Mouse (Mus musculus) layer of hippocampus, adult 11-12 months (tissue): ENCODE results near the gene Acpp.

Experiments used
- DNase-seq: peaks from one replicate; pipeline ENCODE4 v3.0.0; 2022; ENCODE audit warnings: low spot score

The Acpp gene

DNA sequence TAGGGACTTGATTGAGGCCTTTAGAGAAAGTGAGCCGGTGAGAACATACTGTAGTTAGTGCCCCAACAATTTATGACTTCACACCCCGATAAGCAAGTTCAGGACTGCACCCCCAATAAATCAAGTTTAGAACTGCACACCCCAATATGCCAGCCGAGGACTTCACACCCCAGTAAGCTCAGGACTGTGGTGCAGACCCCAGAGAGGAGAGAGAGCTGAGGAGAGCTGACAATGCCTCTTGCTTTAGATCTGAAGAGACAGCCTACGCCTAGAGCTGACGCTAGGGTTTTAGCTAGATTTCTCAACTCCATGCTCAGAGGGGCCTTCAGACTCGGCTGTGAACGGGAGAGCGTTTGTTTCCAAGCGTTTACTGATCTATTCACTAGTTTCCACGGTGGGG lies 32.7 kb downstream of the Acpp start:
- DNase-seq: no peak

DNA sequence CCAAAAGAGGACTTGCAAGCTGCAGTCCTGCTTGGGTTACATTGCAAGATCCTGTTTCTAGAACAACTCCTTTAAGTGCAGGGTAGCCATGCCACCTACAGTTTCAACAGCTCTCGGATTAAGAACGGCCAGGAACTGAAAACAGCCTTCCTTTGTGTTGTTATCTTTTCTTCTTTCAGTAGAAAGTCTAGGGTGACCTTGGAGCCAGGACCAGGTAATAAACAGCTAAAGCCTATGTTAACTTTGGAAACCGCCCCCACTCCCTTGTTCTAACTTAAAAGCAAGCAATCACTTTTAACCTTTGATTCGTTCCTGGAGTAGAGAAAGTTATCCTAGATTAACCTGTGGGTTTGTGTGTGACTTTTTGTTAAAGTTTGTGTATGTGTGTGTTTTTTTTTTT lies 33.2 kb downstream of the Acpp start:
- no peak for DNase-seq

DNA sequence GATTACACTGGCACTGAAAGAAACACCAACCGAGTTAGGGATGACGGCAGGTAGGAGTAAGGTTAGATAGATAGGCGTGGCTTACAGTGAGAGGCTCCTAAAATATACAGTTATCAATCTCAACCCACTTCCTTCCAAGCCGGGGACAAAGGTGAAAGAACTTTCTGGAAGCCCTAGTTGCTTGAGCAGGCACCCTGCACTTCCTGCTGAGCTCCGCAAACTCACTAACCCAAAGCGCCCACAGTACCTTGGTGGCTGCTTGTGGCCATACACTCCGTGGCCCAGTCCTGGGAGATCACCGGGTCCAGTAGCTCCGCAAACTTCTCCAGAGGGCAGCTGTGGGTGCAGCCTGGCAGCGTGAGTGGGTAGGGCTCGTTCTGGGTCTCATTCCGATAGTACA lies 37.0 kb downstream of the Acpp start:
- DNase-seq: no peak

DNA sequence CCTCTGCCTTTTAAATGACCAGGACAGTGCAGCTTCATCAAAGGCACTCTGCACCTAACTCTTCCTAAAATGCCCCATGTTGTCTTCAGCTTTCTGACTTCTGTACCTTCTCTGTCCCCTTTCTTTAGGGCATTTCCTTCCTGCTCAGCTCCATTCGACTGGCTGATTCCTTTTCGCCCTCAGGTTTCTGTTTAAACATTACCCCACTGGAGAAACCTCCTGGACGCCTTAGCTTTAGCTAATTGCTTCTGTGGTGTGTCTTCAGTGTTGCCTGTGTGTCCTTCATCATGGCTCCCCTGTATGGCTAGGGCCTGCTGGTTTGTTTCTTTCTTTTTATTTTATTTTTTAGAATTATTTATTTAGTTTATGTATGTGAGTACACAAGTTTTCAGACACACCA lies 40.5 kb downstream of the Acpp start:
- no peak for DNase-seq

DNA sequence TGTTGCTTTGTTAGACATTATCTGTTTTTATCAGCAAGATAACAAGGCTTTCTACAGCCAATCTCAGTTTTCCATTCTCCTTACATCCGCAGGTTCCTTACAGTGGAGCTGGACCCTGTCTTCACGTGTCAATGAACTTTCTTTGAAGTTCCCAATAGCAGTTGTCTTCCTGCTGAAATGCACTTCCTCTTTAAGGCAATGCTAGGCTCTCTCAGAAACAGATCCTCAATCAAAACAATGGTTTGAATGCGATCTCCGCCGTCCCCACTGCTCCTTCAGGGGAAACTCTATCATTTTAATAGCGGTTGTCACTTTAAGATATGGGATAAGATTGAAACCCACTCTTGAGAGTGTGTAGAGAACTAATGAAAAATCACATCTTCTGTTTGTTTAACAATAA lies 52.6 kb downstream of the Acpp start:
- no peak for DNase-seq

DNA sequence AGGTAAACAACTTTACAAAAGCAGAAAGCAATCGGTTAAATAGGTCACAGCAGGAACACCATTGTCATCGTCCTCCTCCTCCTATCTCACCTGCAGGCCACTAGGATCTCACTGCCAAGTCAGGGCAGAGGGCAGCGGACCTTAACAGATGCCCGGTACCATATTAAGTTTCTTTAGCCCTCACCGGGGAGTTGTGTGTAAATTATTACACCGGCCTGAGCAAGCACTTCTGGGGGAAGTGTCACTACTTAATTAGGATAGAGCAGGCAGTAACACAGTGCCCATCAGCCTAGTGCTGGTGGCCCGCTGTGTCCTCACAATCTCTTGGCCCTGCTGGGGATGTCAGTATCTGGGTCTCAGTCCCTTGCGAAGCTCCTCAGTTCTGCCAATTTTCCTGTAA lies 55.0 kb downstream of the Acpp start:
- DNase-seq: no peak

DNA sequence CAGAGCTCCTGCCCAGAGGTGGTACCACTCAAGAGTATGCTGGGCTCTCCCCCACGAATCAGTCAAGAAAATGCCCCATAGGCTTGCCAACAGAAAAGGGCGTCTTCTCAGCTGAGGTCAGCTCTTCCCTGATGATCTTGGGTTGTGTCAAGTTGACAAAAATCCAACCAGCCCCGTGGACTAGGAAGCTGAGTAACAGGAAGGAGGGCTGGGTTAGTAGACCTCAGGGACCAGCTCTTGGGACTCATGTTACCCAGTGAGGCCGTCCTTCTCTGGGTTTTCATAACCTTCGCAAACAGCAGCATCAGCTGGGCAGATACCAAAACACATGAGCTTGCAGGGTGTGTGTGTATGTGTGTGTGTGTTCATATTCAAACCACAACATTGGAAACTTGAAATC lies 55.8 kb downstream of the Acpp start:
- DNase-seq: no peak

DNA sequence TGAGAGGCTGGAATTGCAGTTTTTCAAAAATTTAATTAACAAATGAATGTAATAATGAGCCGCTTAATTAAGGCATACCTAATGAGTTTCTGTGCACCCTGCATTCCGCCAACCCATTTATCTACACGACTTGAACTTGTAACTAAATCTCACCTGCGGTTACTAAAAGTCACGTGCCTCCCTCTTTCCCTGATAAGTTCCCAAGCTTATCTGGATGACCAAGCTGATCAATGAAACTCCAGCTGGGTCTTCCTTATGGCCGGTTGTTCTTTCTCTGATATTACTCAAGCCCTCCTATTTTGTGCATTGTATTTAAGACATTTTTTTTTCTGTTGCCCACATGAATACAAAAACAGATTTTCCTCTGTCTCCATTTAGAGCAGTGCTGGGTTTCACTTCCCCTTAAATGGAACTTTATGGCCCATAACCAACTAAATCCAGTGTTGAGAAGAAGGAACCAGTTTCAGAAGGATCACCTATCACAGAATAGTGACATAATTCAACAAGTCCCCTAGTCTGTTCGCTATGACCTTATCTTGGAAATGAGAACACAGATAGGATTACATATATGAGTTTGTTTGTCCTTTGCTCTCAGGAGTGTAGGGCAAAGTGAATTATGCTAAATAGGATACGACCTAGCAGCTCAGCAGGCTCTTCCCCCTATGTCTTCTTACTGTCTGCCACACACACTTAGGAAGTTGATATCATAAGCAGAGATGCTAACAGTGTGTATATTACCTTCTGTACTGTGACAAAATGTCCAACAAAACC lies 56.6 kb downstream of the Acpp start:
- DNase-seq: no peak

DNA sequence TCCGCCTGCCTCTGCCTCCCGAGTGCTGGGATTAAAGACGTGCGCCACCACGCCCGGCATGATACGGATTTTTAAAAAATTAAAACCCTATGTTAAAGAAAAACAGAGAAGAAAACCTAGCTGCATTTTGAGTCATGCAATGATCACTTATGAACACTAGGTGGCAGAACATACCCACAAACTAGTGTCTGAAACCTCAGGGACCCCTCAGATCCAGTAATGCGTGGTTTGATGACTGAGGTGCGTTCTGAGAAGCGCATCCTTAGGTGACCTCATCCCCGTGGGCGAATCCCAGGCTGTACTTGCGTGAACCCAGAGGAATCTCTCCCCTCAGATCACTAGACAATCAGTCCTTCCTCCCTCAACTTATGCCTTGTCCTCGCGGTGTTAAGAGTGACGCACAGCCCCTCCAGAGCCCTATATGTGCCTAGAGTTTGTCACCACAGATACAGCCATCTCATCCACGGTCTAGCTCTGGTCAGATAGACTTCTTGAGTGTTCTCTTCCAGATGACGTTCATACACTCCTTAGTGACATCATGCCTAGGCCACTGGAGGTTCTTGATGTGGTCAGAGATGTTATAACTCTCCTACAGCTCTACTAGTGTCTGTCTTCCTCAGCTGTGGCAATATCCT lies 59.9 kb downstream of the Acpp start:
- DNase-seq: peak; percentile 59

DNA sequence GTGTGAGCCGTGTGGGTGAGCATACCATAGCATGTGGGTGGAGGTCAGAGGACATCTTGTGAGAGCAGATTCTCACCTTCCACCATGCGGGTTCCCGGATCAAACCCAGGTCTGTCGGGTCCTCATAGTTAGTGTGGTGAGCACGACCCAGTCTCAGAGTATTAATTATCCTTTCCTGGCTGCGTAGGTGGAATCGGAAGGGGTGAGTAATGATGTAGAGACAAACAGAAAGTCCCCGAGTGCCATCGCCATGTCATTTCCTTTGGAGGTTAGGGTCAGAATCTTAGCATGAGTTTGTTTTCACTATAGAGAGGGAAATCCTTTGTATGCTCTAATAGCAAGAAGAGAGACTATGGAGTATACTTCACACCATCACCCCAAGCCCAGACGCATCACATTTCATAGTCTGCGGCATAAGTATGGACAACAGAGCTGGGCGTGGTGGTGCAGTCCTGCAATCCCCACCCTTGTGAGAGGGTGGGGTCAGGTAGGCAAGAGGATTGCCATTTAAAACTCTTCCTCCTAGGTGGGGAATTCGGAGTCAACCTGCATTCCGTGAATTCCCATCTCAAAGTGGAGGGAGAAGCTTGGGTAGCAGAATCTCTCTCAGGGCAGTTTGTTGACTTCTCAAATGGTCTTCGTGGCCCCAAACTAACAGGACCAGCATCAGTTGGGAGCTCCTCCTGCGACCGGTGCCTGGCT lies 62.3 kb downstream of the Acpp start:
- no peak for DNase-seq

DNA sequence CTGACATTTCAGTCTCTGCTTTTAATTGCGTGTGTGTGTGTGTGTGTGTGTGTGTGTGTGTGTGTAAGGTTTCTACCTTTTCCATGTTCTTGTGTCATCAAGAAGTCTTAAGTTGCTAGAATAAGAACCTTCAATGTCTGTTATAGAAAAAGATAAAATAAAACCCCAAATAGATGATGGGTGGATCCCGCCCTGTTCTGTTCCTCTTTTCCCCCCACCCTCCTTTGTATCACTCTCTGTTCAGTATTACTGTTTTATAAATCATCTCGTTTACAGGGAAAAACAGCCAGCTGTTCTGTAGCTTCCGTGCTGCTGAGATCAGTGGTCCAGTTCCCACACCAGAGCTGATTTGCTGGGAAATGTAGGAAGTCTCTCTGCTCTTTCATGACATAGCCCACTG lies 65.5 kb downstream of the Acpp start:
- no peak for DNase-seq

DNA sequence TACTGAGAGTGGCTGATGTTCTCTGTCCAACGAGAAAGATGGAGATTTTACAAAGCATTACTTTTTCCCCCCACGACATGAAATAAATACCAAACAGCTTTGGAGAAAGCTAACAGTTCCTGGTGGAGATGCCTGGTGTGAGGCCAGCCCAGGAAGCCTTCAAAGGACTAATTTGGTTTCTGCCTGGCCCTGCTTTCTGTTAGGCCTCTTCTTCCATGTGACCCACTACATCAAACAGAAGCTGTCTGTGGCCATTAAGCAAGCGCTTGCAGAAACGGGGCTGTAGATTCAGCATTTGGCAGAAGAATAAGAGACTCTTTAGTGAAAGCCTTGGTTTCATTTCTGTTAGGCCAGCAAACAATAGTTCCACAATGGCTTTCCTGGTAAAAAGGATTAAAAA lies 65.9 kb downstream of the Acpp start:
- no peak for DNase-seq

DNA sequence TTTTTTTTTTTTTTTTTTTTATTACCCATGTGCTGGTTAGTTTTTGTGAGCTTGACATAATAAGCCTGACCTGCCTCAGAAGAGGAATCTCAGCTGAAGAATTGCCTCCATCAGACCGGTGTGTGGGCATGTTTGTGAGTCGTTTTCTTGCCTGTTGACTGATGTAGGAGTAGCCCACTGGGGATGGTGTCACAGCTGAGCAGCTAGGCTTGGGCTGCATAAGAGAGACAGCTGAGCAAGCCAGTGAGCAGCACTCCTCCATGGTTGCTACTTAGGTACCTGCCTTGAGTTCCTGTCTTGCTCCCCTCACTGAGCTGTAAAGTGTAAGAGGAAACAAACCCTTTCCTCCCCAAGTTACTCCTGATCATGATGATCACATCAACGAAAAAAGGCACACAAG lies 67.6 kb downstream of the Acpp start:
- no peak for DNase-seq

DNA sequence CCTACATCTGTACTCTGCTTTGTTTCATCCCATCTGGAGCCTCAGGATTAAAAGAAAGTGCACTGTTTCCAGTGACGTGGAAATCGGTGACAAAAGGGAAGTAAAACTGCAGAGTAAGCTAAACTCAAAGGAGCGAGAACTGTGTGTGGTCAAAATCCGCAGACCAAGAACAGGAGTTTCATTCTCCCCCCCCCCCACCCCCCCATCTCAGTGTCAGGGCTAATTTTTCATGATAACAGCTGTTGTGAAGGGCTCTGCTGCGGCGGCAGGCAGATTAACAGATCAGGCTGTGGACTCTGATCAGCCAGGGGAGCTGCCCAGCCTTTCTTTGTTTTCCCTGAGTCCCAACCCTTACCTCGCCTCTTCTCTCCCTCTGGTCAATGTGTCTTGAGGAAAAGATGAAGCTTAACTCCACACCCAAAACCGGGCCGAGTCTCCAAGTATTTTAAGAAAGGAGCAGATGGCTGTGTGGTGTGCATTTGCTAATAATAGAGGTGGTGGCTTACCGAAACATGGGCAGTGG lies 68.1 kb downstream of the Acpp start:
- DNase-seq: peak; percentile 47

DNA sequence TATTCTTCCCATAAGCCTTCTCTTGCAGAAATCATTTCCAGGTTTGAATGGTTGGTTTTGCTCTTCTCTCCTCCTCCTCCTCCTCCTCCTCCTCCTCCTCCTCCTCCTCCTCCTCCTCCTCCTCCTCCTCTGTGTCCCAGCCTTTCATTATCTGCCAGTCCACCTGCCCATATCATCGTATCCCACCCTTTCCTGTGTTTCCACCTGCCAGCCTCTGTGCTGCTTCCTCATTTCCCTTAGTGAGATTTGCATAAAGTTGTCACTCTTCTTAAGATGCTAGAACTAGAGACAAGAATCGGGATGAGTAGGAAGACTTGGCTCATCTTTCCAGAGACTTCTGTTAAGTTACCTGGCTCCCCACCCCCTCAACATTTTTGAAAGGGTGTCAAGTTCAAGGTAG lies 73.0 kb downstream of the Acpp start:
- no peak for DNase-seq

DNA sequence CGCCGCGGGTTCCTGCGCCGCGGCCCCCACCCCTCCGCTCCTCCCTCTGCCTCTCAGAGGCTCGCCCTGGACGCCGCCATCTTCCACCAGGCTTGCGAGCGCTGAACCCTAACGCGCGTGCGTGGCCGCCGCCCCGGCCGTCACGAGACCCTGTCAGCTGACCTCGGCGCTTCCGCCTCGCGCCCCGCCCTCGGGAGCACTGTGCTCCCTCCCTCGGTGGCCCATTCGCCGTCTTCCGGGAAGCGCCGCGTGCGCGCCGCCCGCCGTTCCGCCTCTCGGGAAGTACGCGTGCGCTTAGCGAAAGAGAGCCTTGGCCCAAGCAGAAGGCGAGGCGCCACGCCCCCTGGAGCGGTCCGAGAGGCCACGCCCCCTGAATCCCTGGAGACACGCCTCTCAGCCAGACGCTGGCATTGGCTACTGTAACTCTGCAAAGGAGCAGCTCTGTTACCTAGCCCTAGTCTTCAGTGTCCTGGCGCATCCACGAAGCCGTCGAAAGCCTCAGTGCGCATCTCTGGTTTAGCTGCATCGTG lies 74.7 kb downstream of the Acpp start, which contains the start of gene Dnajc13:
Gene Dnajc13, minus strand, starts transcription at position 108 of the 530 bp plus-strand sequence.
- peak; percentile 99 for DNase-seq

DNA sequence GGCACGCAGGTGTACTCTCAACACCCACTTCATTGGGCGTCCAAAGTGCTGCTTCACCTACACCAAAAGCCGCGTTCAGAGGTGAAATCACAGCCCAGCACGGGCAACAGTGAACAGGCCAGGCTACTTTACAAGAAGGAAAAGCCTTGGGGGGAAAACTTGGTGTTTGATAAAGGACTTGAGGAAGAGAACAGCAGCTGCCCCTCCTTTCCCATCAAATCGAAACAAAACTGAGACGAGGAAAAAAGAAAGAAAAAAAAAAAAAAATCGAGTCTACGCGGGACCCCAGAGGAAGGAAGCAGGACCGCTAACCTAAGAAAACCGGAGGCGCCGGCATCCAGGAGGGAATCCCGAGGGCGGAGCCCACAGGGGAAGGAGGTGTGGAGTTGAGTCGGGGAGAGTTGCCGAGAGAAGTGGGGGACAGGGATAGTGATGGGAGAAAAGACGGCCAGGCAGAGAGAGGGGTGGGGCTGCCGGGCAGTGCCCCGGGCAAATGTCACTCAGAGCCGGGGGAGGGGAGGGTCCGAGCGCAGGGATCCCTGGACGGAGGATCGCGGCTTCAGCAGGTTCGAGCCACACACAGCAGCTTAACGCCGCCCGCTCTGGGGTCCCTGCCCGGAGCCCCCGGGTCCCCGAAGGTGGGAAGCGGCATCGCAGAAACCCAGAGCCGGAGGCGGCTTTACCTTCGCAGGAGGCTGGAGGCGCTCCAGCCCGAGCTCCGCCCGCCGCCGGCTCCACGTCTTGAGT lies 75.4 kb downstream of the Acpp start:
- no peak for DNase-seq

DNA sequence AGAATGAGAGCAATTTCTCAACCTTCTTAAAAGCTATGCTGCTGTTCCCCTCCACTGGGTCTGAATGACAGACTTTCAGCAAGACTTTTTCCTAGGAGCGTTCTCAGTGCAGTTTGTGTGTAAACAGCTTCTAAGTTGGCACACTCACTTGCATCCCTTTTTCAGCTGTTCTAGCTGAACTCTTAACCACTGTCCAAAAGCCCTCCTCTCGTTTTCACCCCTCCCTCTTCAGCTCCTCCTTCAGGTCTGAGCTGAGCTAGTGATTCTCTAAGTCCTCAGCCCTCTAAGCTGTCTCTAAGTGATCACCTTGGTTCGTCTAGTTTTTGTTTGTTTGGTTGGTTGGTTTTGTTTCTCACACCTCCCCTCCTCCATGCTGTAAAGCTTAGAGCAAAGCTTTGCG lies 77.2 kb downstream of the Acpp start:
- no peak for DNase-seq

DNA sequence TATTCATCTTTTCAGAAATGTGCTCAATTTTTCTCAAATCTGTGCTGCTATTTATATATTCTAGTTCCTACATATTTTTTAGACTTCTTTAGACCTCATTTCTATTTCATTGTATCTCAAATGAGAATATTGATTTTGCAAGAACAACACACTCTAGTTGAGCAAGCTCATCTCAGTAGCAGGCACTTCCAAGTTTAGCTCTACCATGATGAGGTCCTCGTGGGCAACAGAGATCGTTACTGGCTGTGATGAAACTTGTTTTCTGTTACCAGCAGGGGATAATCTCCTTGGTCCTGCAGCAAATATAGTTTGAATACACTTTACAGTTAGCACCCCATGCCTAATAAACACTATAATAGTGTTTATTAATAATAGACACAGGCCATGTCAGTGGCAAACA lies 81.5 kb downstream of the Acpp start:
- DNase-seq: no peak

DNA sequence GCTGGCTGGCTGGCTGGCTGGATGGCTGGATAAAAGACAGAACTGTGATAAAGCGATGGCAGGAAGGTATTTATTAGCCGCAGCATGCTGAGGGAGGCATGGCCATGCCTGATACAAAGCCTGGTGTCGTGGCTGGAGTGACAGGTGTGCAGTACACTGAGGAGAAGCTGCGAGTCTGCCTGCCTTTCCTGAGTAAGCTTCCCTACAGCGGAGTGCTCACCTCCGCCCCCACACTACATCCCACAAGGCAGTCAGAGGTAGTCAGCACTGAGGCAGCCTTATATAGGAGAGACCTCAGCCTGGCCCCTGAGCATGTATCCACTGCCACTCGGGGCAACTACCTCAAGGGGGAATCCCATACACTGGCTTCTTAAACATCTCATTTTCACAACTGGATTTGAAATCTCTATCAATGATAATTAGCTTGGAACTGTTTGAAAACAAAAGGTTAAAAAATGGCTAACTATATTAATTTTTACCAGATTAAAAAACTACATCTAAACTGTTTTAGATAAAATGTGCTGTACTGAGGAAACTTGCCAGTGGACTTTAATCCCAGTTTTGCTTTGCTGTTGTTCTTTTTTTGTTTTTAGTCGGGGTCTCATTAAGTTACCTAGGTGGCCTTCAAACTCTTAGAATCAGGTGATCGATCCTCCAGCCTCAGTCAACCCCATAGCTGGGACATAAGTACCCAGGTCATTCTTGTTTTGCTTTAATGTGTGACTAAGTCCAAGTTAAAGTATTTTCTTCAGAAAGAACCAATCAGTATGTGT lies 83.0 kb downstream of the Acpp start:
- DNase-seq: no peak

DNA sequence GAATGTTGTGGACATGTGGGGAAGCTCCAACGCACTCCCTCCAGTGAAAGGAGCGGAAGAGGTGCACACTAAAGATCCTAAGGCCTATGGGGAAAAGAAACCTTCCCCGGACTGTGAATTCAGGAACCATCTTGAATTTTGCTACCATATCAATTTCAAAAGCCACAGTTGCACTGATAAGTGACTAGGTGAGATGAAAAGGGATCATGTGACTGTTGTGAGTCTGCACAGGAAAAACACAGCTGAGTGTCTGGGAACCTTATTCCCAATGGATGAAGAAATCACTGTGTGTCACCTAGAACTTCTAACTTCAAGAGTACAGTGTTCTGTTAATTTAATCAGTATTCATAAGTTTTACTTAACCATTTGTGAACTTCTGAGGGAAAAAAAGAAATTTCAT lies 84.9 kb downstream of the Acpp start:
- DNase-seq: no peak
